Mouse (Mus musculus): ENCODE results near the gene Spata2.

- TF ChIP-seq ZC3H11A (IDR thresholded peaks at IDR 0.05; ENCODE audit: borderline replicate concordance, low read depth, low read length) = no peak
- no peak for TF ChIP-seq HCFC1 (IDR thresholded peaks at IDR 0.05; ENCODE audit: borderline replicate concordance, insufficient read depth, low read length)
- no peak for TF ChIP-seq ZNF384 (IDR thresholded peaks at IDR 0.05; ENCODE audit: low read depth, low read length)
These were observed 46.1 kb upstream of the Spata2 start for GRCm38 (mm10) chr2:167538671-167539306.
